Mouse (Mus musculus) 3T3-L1 (cell line): ENCODE data around the gene Gga1.

ENCODE experiments used
- DNase-seq: peaks from one replicate; pipeline ENCODE4 v3.0.0-alpha.2; 2015; ENCODE audit warnings: low read depth, low spot score

Gene Gga1

GRCm38 (mm10) chr15:78913632-78914090 is 36.7 kb downstream of the Gga1 start, which contains the start of gene Pdxp:
Gene Pdxp (plus strand): TSS chr15:78913919.
- DNase-seq = peak; percentile 99

- DNase-seq = peak; percentile 30
These were observed 37.3 kb downstream of the Gga1 start for GRCm38 (mm10) chr15:78914091-78914822.

GRCm38 (mm10) chr15:78914823-78915659 is 38.1 kb downstream of the Gga1 start:
- no peak for DNase-seq

GRCm38 (mm10) chr15:78915660-78916017 is 38.6 kb downstream of the Gga1 start:
- DNase-seq = peak; percentile 87

GRCm38 (mm10) chr15:78916052-78916826 is 39.2 kb downstream of the Gga1 start:
- DNase-seq = peak; percentile 27

GRCm38 (mm10) chr15:78918126-78918525 is 41.1 kb downstream of the Gga1 start:
- no peak for DNase-seq

GRCm38 (mm10) chr15:78919914-78920313 is 42.9 kb downstream of the Gga1 start:
- DNase-seq = no peak

- no peak for DNase-seq
These were observed 45.7 kb downstream of the Gga1 start for GRCm38 (mm10) chr15:78922700-78923099.

GRCm38 (mm10) chr15:78923585-78923984 is 46.6 kb downstream of the Gga1 start:
- no peak for DNase-seq

- DNase-seq = peak; percentile 66
These were observed 48.1 kb downstream of the Gga1 start for GRCm38 (mm10) chr15:78925129-78925528.

- peak; percentile 98 for DNase-seq
These were observed 49.3 kb downstream of the Gga1 start, which contains the start of gene Lgals1 for GRCm38 (mm10) chr15:78926021-78926919. Gene Lgals1 (plus strand): TSS chr15:78926725.

- peak; percentile 40 for DNase-seq
These were observed 50.2 kb downstream of the Gga1 start for GRCm38 (mm10) chr15:78927021-78927787.

GRCm38 (mm10) chr15:78927788-78928457 is 50.9 kb downstream of the Gga1 start:
- peak; percentile 97 for DNase-seq

GRCm38 (mm10) chr15:78928539-78928938 is 51.5 kb downstream of the Gga1 start:
- no peak for DNase-seq

- peak; percentile 61 for DNase-seq
These were observed 53.3 kb downstream of the Gga1 start for GRCm38 (mm10) chr15:78930192-78930706.

GRCm38 (mm10) chr15:78930801-78931426 is 53.9 kb downstream of the Gga1 start:
- DNase-seq = peak; percentile 66

GRCm38 (mm10) chr15:78931577-78931976 is 54.6 kb downstream of the Gga1 start:
- peak; percentile 92 for DNase-seq

GRCm38 (mm10) chr15:78934784-78935320 is 57.9 kb downstream of the Gga1 start, which contains the start of gene Nol12:
Gene Nol12 (plus strand): TSS chr15:78934933.
- DNase-seq = peak; percentile 92
